Mouse (Mus musculus) adrenal gland, adult (tissue): ENCODE results near the gene Zfp94.
A peak's percentile ranks its signal among the peaks of the same experiment; 100 is the strongest.

Experiments used
- DNase-seq, 2 experiments: peaks; one replicate each; pipeline ENCODE4 v3.0.0; 2022 to 2023; ENCODE audit warnings: low spot score in 1 of 2; ENCODE audit not compliant: inconsistent age in 2 of 2

Zfp94 gene

DNA sequence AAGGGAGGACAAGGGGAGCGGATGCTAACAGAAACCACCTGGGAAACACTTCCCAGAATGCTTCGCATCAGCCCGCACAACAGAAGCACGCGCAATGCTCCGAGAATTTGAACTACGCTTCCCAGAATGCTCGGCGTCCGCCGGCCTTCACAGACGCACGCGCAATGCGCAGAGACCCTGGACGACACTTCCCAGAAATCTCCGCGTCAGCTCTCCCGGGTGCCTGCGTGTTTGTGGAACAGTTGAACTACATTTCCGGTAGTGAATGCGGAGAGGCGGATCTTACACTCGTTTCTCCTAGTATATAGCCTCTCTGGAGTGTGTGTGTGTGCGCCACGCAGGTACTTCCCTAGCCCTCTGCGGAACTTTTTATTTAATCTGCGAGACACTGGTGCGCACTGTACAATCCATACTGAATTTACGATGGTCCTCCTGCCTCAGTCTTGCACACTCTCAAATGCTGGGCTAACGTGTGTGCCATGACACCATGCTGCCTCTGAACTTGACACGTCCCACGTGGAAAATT is at the start of gene Zfp94:
Gene Zfp94, minus strand, starts transcription at position 100 of the 526 bp plus-strand sequence.
- peak; percentile 96 to 98 for DNase-seq

- peak in 1 of 2 experiments; percentile 51 for DNase-seq
Measured at GRCm38 (mm10) chr7:24365258-24366014, 49.0 kb upstream of the Zfp94 start.

GRCm38 (mm10) chr7:24364827-24365226 is 48.4 kb upstream of the Zfp94 start:
- DNase-seq: peak; percentile 83 to 94

DNA sequence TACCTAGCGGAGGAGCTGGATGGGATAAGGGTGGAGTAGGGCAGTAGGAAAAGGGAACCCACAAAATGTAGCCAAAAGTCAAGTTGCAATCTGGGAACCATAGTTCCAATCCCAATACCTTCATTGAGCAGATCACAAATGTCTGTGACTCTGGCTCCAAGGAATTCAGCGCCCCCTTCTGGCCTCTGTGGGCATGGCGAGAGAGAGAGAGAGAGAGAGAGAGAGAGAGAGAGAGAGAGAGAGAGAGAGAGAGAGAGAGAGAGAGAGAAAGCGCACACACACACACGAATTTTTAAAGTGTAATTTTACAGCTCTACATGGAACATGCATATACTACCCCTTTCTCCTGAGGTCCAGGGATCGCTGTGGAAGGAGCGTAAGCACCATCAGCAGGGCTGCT is 46.8 kb upstream of the Zfp94 start:
- peak in 1 of 2 experiments; percentile 69 for DNase-seq

DNA sequence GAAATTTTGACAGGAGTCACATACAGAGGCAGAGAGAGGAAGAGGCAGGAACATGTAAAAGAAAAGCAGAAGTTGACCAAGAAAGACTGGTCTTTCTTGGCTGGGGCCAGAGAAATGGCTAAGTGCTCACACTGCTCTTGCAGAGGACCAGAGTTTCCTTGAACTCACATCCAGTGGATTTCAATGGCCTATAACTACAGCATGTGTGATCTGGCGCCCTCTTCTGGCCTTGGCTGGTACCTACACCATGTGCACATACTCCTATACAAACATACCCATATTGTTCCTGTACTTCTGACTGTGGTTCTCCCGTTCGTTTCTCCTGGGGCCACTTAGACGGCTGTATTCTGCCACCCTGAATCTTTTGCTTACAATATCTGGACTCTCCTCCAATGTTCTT is 44.5 kb upstream of the Zfp94 start:
- DNase-seq: no peak

- peak in 1 of 2 experiments; percentile 74 for DNase-seq
Measured at GRCm38 (mm10) chr7:24359269-24359668, 42.8 kb upstream of the Zfp94 start.

- peak in 1 of 2 experiments; percentile 30 for DNase-seq
Measured at GRCm38 (mm10) chr7:24357899-24358298, 41.4 kb upstream of the Zfp94 start.

DNA sequence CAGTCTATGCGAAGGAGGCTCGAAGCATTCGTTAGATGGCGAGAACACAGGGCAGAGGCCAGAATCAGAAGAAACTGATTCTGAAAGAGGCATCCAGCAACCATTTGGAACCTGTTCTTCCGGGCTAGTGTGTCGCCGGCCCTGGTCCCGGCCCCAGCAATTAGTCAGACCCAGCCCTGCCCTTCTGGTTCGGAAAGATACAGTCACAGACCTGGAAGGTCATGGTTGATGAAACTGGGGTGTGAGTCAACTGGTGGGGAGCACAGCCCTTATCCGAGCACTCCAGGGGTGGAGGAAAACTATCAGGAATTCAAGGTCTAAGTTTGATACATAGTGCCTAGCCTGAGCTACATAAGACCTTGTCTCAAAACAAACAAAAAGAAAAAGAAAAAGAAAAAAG is 39.6 kb upstream of the Zfp94 start:
- peak; percentile 73 to 81 for DNase-seq

DNA sequence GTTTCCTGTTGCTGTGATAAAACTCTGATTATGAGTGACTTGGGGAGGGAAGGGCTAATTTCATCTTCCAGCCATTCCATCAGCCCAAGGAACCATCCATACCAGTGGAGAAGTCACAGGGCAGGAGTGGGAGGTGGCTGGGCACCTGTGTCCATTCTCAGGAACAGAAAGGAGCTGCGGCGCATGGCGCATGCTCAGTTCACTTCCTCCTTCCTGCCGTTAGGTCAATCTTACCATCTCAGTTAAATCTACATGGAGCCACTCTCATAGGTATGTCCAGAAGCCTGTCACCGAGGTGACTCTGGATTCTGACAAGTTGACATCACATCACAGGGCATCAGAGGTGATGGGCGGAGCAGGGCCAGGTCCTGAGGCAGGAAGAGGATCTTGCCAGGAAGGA is 39.2 kb upstream of the Zfp94 start:
- DNase-seq: no peak

GRCm38 (mm10) chr7:24348896-24349295 is 32.4 kb upstream of the Zfp94 start, which contains the start of gene Lypd5:
Lypd5 (plus strand) TSS chr7:24349196.
- DNase-seq: no peak

DNA sequence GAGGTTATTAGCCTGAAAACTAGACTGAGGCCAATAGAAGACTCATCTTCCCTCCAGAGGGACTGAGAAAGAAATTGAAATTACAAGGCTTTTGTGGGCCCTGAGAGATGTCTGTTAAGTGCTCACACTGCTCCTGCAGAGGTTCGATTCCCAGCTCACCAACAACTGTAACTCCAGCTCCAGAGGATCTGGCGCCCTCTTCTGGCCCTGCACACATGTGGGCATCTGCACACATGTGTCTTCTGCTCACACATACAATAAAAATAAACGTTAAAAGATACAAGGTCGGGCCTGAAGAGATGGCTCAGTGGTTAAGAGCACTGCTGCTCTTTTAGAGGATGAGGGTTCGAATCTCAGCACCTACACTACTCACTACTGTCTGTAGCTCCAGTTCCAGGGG is 30.0 kb upstream of the Zfp94 start:
- DNase-seq: no peak

- no peak for DNase-seq
Measured at GRCm38 (mm10) chr7:24343701-24344272, 27.3 kb upstream of the Zfp94 start.

DNA sequence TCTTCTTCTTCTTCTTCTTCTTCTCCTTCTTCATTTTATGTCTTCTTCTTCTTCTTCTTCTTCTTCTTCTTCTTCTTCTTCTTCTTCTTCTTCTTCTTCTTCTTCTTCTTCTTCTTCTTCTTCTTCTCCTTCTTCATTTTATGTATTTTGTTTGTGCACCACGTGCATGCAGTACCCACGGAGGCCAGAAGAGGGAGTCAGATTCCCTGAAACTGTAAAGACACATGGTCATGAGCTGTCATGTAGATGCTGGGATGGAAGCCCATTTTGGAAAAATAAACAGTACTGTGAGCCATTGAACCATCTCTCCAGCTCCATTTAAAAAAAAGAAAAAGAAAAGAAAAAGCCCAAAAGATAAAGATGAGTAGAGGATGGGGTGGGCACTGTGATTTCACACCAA is 21.8 kb upstream of the Zfp94 start:
- no peak for DNase-seq

- peak; percentile 62 to 88 for DNase-seq
Measured at GRCm38 (mm10) chr7:24335699-24336309, 19.3 kb upstream of the Zfp94 start.

DNA sequence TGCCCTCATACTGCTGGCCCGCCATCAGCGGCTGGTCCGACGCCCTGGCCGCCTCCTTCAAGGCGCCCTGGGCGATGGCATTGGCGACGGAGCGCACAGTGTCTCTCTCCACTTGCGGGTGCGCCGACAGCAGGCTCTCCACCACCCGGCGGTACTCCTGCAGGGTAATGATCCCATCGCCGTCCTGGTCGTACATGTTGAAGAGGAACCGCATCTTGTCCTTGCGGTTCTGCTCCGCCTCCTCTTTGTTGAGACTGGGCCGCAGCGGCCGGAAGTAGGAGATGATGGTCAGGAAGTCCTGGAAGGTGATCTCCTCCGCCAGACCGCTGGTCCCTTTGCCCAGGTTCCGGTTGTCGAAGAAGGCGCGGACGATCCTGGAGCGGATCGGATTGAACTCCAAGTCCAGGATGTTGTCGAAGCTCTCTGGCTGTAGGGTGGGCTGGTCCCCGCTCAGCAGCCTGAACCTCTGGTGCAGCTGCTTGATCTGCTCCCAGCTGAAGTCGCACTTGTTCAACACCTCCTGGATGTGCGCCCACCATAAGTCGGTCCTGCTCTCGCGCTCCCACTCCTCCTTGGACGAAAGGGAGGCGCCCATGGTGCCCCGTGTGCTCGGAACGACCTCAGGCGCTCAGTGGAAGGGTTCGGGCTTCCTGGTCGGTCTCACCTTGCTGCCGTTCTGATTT is 17.0 kb upstream of the Zfp94 start, which contains the start of gene Tescl:
Gene Tescl, minus strand, starts transcription at position 633 of the 683 bp plus-strand sequence.
- peak in 1 of 2 experiments; percentile 35 for DNase-seq

- no peak for DNase-seq
Measured at GRCm38 (mm10) chr7:24327281-24327975, 11.0 kb upstream of the Zfp94 start.

DNA sequence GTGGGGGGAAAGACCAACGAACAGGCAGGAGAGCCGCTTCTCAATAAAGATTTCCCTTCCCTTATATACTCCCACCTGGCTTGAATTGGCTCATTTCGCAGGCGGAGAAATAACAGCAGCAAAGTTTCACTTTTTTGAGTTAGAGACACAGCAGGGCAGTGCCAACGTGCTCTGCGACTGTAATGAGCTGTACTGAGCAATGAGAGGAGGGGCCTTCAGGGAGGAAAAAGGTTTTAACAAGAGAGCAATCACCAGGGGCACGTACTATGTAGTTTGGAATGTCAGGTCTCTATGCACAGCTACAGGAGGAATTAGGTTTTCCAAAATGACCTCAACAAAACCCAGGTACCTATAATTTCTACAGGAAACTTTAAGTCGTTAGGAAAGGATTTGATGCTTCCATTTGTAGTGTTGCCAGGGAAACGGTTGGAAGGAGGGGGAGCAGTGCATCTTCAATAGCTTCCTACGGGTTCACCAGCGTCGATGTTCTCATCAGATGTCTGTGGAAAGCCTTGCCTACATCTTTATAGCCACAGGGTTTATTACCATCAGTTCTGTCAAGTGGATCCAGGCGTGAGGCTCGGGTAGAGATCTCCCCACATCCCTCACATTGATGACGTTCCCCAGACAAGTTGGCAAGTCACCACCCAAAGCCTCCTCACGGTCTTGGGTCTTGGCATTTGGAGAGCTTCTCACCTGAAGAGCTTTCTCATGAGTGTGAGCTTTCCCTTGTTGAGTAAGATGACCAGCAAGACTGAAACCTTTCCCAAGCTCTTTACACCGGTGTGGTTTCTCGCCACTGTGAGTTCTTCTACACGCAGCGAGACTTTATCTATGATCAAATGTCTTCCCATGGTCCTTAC is 10.0 kb upstream of the Zfp94 start:
- no peak for DNase-seq

GRCm38 (mm10) chr7:24325675-24326128 is 9.2 kb upstream of the Zfp94 start:
- no peak for DNase-seq

- DNase-seq: peak in 1 of 2 experiments; percentile 39
Measured at GRCm38 (mm10) chr7:24325197-24325596, 8.7 kb upstream of the Zfp94 start.
